In genomic region chr13:32479118-32479818, GRCm38 (mm10) we compare ENCODE assay signal across 8 mouse cellular contexts.
DNase-seq lines count a peak whose midpoint lies in the region; ATAC-seq lines count a peak whose summit lies in the region.

No protein-coding gene starts in this region.

- intact Hi-C loops in left cerebral cortex, postnatal 4 days (cut with DNase I), result no loop called here

- no peak for ATAC-seq in inflammation-experienced regulatory T-cells, adult 6 months

- peak; percentile 20 to 60 for DNase-seq in cerebellum, postnatal 25 days
- DNase-seq in cerebellum, adult 9-10 months, result no peak
- peak; percentile 72 for DNase-seq in 3134 (ENCODE audit: extremely low read depth, insufficient read length, low spot score)
- DNase-seq in fibroblast of lung, adult 2 months (ENCODE audit: low read depth), result peak; percentile 61
- DNase-seq in kidney, postnatal 10 days, result peak; percentile 43
- DNase-seq in left cerebral cortex, adult 18-20 months (ENCODE audit: low spot score in 2 of 2), result no peak
- DNase-seq in left cerebral cortex, postnatal 4 days, result no peak

Comparison
In these comparisons a context has a peak if more than half of its experiments do, and no peak if none do; other contexts are left out.
1. DNase-seq: peak in cerebellum, postnatal 25 days (2 of 2), 3134 (single experiment), fibroblast of lung, adult 2 months (single experiment) and kidney, postnatal 10 days (single experiment); none in cerebellum, adult 9-10 months (single experiment), left cerebral cortex, adult 18-20 months (0 of 2) and left cerebral cortex, postnatal 4 days (single experiment).